Mouse (Mus musculus): Measurements from ENCODE around the gene Cep70. TPM values are rescaled to one million over a fixed set of nuclear protein-coding genes. Genes with fewer than 3 reads are reported as not detected.

Gene Cep70
- polyA plus RNA-seq, 1 experiment: 22.7 TPM

DNA sequence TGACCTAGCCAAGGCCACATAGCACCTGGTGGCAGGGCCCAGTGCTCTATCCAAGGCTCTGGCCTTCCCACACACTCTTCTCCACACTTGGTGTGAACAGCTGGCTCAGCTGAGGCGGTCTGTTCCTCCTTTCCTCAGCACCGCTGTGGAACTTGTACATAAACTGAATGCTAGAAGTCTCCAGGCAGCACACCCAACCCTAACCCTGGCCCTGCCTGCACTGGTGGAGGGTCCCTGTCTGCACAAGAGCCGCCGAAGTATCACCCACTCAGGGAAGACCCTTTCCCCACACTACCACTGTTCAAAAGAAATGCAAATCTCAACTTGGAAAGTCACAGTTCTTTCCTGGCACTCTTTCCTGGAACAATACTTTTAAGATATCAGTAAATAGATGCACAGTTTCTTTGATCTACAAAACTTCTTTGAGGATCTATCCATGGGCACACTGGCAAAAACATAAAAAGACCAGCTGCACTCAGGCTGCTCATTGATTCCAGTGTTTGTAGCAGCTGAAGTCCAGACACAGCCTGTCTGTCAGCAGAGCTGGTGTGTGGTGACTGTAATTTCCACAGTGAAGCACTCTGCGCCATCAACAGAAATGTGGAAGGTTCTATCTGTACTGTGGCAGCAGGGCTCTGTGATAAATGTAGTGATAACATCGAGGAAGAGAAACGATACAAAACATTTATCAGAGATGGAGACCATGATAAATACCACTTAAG, 82.2 kb downstream of the Cep70 start:
- 72% methylated on average over 7 of the region's 7 CpGs for WGBS
- TF ChIP-seq POLR2A (IDR thresholded peaks at IDR 0.05; ENCODE audit: borderline replicate concordance, control insufficient read depth, low read depth, low read length) (no peak), CTCF (IDR thresholded peaks at IDR 0.05; ENCODE audit: control insufficient read depth, insufficient read depth, low read length) (no peak)
- H3K4me1 ChIP-seq (ENCODE audit: control insufficient read depth, insufficient read depth, low read length): no peaks in the 10 kb centered on the region
- no peak overlapping the region for H3K4me3 ChIP-seq (replicated peaks; ENCODE audit: control insufficient read depth, low read depth, low read length)
- H3K27ac ChIP-seq (ENCODE audit: control insufficient read depth, insufficient read depth, low read depth, low read length, poor library complexity): no peak overlapping the region

DNA sequence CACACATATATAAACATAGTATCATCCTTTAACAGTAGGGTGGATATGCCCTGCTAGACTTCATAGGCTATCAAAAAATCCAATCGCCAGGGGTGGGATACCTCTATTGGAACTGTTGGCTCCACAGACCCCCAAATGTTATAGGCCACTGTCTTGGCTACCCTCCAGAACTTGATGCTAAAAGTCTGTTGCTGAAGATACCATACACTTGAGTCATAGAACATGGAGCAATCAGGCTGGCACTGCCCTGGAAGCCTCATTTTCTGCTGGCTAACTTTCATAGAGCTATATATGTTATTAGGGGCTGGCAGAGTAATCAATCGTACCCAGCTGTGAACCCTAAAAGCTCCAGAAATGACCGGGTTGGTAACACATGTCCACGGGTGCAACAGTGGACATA, 82.8 kb downstream of the Cep70 start:
- Histone ChIP-seq H3K27ac (ENCODE audit: control insufficient read depth, insufficient read depth, low read depth, low read length, poor library complexity) (no peak overlapping the region), H3K4me1 (ENCODE audit: control insufficient read depth, insufficient read depth, low read length) (no peaks in the 10 kb centered on the region), H3K4me3 (replicated peaks; ENCODE audit: control insufficient read depth, low read depth, low read length) (no peak overlapping the region)
- 73% methylated on average over 4 of the region's 4 CpGs for WGBS
- no peak for TF ChIP-seq CTCF (IDR thresholded peaks at IDR 0.05; ENCODE audit: control insufficient read depth, insufficient read depth, low read length)
- TF ChIP-seq POLR2A (IDR thresholded peaks at IDR 0.05; ENCODE audit: borderline replicate concordance, control insufficient read depth, low read depth, low read length): no peak

DNA sequence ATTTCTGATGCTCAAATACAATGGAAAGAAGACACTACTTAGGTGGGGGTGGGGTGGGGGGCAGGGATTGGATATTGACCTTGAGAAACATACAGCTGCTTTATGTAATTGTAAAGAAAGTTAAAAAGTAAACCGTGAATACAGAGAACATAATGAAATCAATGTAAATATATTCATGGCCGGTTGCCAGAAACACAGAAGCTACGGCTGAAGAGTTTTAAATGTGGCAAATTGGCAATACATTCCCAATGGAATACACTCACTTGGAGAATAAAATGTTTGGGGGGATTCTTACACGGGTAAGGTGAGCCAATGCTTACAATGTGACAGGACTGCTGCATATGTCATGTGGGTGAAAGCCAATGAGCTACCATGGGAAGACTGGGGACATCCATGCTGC, 83.7 kb downstream of the Cep70 start:
- WGBS: 78% methylated on average over 4 of the region's 4 CpGs
- Histone ChIP-seq H3K27ac (ENCODE audit: control insufficient read depth, insufficient read depth, low read depth, low read length, poor library complexity) (no peak overlapping the region), H3K4me1 (ENCODE audit: control insufficient read depth, insufficient read depth, low read length) (no peaks in the 10 kb centered on the region), H3K4me3 (replicated peaks; ENCODE audit: control insufficient read depth, low read depth, low read length) (no peak overlapping the region)
- TF ChIP-seq POLR2A (IDR thresholded peaks at IDR 0.05; ENCODE audit: borderline replicate concordance, control insufficient read depth, low read depth, low read length): no peak
- TF ChIP-seq CTCF (IDR thresholded peaks at IDR 0.05; ENCODE audit: control insufficient read depth, insufficient read depth, low read length): no peak

DNA sequence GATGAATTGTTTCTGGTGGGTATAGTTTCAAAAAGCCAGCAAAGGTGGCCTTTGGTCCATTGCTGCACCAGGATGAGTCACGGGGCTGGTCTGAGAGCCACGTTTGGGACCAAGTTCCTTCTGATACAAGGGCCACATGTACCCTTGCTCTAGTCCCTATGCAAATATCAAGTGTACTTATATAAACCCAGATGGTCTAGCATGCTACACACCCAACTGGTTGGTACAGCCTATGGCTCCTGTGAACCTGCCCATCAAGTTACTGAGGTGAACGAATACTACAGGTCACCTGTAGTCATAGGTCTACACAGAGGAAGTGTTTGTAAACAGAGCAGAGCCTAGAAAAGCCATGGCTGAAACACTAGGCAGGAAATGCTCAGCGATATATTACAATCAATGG, 93.4 kb downstream of the Cep70 start:
- Histone ChIP-seq H3K4me3 (replicated peaks; ENCODE audit: control insufficient read depth, low read depth, low read length) (no peak overlapping the region), H3K27ac (ENCODE audit: control insufficient read depth, insufficient read depth, low read depth, low read length, poor library complexity) (no peak overlapping the region), H3K4me1 (ENCODE audit: control insufficient read depth, insufficient read depth, low read length) (no peaks in the 10 kb centered on the region)
- TF ChIP-seq CTCF (IDR thresholded peaks at IDR 0.05; ENCODE audit: control insufficient read depth, insufficient read depth, low read length): no peak
- no peak for TF ChIP-seq POLR2A (IDR thresholded peaks at IDR 0.05; ENCODE audit: borderline replicate concordance, control insufficient read depth, low read depth, low read length)
- 70% methylated on average over 4 of the region's 4 CpGs for WGBS

DNA sequence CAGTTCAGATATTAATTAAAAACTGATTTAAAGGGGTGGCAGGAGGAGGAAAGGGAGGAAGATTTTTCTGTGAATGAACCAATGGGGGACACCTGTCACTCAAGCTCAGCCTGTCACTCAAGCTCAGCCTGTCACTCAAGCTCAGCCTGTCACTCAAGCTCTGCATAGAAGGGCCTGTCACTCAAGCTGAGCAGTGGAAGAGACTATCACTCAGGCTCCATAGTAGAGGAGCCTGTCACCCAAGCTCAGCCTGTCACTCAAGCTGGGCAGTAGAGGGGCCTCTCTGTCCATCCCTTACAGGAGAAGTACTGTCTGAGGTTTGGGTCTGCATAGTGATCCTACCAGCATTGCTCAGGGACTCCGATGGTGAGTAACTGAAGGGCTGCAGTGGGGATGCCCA, 95.1 kb downstream of the Cep70 start:
- Histone ChIP-seq H3K4me3 (replicated peaks; ENCODE audit: control insufficient read depth, low read depth, low read length) (no peak overlapping the region), H3K4me1 (ENCODE audit: control insufficient read depth, insufficient read depth, low read length) (no peaks in the 10 kb centered on the region), H3K27ac (ENCODE audit: control insufficient read depth, insufficient read depth, low read depth, low read length, poor library complexity) (no peak overlapping the region)
- 84% methylated on average over 1 of the region's 1 CpGs for WGBS
- TF ChIP-seq POLR2A (IDR thresholded peaks at IDR 0.05; ENCODE audit: borderline replicate concordance, control insufficient read depth, low read depth, low read length) (no peak), CTCF (IDR thresholded peaks at IDR 0.05; ENCODE audit: control insufficient read depth, insufficient read depth, low read length) (no peak)

DNA sequence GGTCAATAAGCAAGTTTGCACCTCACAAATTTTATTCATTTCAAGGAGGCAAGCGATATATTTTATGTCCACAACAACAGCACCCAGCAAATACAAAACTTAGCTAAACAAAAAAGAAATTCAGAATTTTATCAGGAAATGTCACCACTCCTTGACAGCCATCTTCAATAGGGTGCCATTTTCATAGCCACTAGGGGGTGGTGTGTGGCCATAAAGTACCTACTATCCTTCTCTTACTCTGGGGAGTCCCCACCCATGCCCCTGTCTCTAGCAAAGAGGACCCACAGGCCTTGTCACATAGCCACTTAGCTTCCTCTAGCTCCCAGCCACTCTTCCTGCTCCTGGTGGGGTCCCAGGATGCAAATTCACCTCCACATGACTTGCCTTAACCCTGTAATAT, 96.0 kb downstream of the Cep70 start:
- TF ChIP-seq CTCF (IDR thresholded peaks at IDR 0.05; ENCODE audit: control insufficient read depth, insufficient read depth, low read length): no peak
- 84% methylated on average over 1 of the region's 1 CpGs for WGBS

DNA sequence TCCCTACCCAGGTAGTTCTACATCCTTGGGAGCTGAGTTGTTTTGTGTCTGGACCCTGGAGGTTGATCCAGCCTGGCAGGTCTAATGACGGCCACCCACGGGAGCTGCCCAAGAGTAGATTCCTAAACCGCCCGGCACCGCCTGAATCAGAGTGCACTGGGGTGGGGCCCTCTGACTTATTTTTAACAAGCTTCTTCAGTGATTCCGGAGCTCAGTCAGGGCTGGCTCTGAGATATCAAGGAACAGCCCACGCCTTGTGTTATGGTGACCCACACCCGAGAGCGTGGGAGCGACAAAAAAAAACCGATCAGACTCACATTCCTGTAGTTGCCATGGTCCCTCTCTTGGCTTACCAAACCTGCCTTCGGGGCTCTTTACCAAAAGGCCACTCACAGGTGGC, 97.0 kb downstream of the Cep70 start:
- TF ChIP-seq CTCF (IDR thresholded peaks at IDR 0.05; ENCODE audit: control insufficient read depth, insufficient read depth, low read length) (no peak), POLR2A (IDR thresholded peaks at IDR 0.05; ENCODE audit: borderline replicate concordance, control insufficient read depth, low read depth, low read length) (no peak)
- H3K4me1 ChIP-seq (ENCODE audit: control insufficient read depth, insufficient read depth, low read length): no peaks in the 10 kb centered on the region
- 86% methylated on average over 12 of the region's 12 CpGs for WGBS

More for the DNA sequence above, 96.0 kb downstream of the Cep70 start:
- Histone ChIP-seq H3K4me1 (ENCODE audit: control insufficient read depth, insufficient read depth, low read length) (no peaks in the 10 kb centered on the region), H3K4me3 (replicated peaks; ENCODE audit: control insufficient read depth, low read depth, low read length) (no peak overlapping the region), H3K27ac (ENCODE audit: control insufficient read depth, insufficient read depth, low read depth, low read length, poor library complexity) (no peak overlapping the region)

DNA sequence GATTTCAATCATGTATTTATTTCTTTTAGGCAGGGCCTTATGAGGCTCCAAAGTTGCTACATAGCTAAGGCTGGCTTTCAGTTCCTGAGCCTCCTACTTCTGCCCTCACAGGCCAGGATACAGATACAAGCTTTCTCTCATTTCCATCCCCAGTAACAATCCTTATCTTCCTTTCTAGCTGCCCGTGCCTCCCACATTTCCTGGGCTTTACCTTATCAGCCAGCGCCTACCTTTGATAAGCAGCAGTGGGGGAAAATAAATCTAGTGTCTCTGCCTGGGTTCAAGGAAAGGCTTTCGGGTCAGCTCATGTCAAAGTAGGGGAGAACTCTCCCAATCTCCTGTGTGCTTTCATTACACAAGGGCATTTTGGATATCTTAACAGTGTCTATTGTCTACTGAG, 98.4 kb downstream of the Cep70 start:
- no peaks in the 10 kb centered on the region for H3K4me1 ChIP-seq (ENCODE audit: control insufficient read depth, insufficient read depth, low read length)

More for the DNA sequence above, 97.0 kb downstream of the Cep70 start:
- no peak overlapping the region for H3K4me3 ChIP-seq (replicated peaks; ENCODE audit: control insufficient read depth, low read depth, low read length)
- no peak overlapping the region for H3K27ac ChIP-seq (ENCODE audit: control insufficient read depth, insufficient read depth, low read depth, low read length, poor library complexity)

DNA sequence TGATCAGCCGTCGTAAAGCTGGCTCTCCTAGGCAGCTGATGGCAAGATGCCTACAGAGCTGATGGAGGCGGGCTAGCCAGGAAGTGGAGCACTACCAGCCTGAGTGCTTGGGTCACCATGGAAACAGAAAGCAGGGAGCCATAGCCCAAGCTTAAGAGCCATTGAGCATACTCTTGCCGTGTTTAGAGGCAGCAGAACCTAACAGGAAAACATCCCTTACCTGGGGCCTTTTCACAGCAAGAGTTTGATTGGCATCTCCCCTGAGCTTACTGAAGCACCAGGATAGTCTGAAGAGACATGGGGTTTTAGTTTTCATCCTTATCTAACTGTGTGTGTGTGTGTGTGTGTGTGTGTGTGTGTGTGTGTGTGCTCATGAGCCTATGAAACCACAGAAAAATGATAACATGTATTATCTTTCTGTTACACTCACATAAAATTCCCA, 102.2 kb downstream of the Cep70 start:
- H3K4me1 ChIP-seq (ENCODE audit: control insufficient read depth, insufficient read depth, low read length): no peaks in the 10 kb centered on the region
- no peak for TF ChIP-seq POLR2A (IDR thresholded peaks at IDR 0.05; ENCODE audit: borderline replicate concordance, control insufficient read depth, low read depth, low read length)
- no peak for TF ChIP-seq CTCF (IDR thresholded peaks at IDR 0.05; ENCODE audit: control insufficient read depth, insufficient read depth, low read length)
- no peak overlapping the region for H3K27ac ChIP-seq (ENCODE audit: control insufficient read depth, insufficient read depth, low read depth, low read length, poor library complexity)
- no peak overlapping the region for H3K4me3 ChIP-seq (replicated peaks; ENCODE audit: control insufficient read depth, low read depth, low read length)
- 25% methylated on average over 4 of the region's 4 CpGs for WGBS

More for the DNA sequence above, 98.4 kb downstream of the Cep70 start:
- TF ChIP-seq CTCF (IDR thresholded peaks at IDR 0.05; ENCODE audit: control insufficient read depth, insufficient read depth, low read length): no peak
- no peak for TF ChIP-seq POLR2A (IDR thresholded peaks at IDR 0.05; ENCODE audit: borderline replicate concordance, control insufficient read depth, low read depth, low read length)
- 52% methylated on average over 3 of the region's 3 CpGs for WGBS
- Histone ChIP-seq H3K27ac (ENCODE audit: control insufficient read depth, insufficient read depth, low read depth, low read length, poor library complexity) (no peak overlapping the region), H3K4me3 (replicated peaks; ENCODE audit: control insufficient read depth, low read depth, low read length) (no peak overlapping the region)

Other genes starting within 250 kb of the Cep70 start
- not detected in 2 replicates for gene Gm1123, start 207.7 kb upstream of the Cep70 start, polyA plus RNA-seq (2011; ENCODE audit: insufficient read depth, insufficient read length, low replicate concordance, missing spikeins)
- 7.4 and 10.7 TPM in 2 replicates for gene Pik3cb, start 102.7 kb upstream of the Cep70 start, polyA plus RNA-seq (2011; ENCODE audit: insufficient read depth, insufficient read length, low replicate concordance, missing spikeins)
- not detected in 2 replicates for gene Faiml, start 6.1 kb upstream of the Cep70 start, polyA plus RNA-seq (2011; ENCODE audit: insufficient read depth, insufficient read length, low replicate concordance, missing spikeins)
- gene Esyt3, start 115.2 kb downstream of the Cep70 start, polyA plus RNA-seq (2011; ENCODE audit: insufficient read depth, insufficient read length, low replicate concordance, missing spikeins): 0.77 TPM in 1 of 2 replicates, not detected in the other
- 2.2 and 6.6 TPM in 2 replicates for gene Mras, start 194.0 kb downstream of the Cep70 start, polyA plus RNA-seq (2011; ENCODE audit: insufficient read depth, insufficient read length, low replicate concordance, missing spikeins)
- not detected in 2 replicates for gene Nme9, start 208.1 kb downstream of the Cep70 start, polyA plus RNA-seq (2011; ENCODE audit: insufficient read depth, insufficient read length, low replicate concordance, missing spikeins)

Measured in bone marrow, adult 2 months (tissue).